Mouse (Mus musculus): ENCODE data around the gene Rrbp1. TPM values are rescaled to one million over a fixed set of nuclear protein-coding genes. Genes with fewer than 3 reads are reported as not detected.

Gene Rrbp1
- polyA plus RNA-seq, 1 experiment from 2014 or later = 88.8 TPM

- Histone ChIP-seq H3K4me2 (no peak overlapping the region), H3K9ac (no peak overlapping the region), H3K36me3 (ENCODE audit: insufficient read depth) (peaks cover 48% of the 10 kb centered on the region), H3K27me3 (ENCODE audit: insufficient read depth, low read length) (no peaks in the 10 kb centered on the region), H3K9me3 (ENCODE audit: low read depth, low read length) (no peaks in the 10 kb centered on the region), H3K4me1 (ENCODE audit: insufficient read depth) (0 out of 2 replicates have a peak, but pooled peaks cover 8% of the 10 kb centered on the region), H3K27ac (ENCODE audit: low read depth) (no peak overlapping the region), H3K4me3 (ENCODE audit: low read depth, low read length) (no peak overlapping the region)
- 81% methylated on average over 3 of the region's 3 CpGs for WGBS
- DNase-seq = no peak
- ATAC-seq (ENCODE audit: insufficient read depth) = no peak
- no peak for TF ChIP-seq CTCF (IDR thresholded peaks at IDR 0.05; ENCODE audit: low read depth)
Measured at GRCm38 (mm10) chr2:143988016-143988415, 23.0 kb downstream of the Rrbp1 start.

- Histone ChIP-seq H3K4me2 (no peak overlapping the region), H3K36me3 (ENCODE audit: insufficient read depth) (peaks cover 50% of the 10 kb centered on the region), H3K9ac (no peak overlapping the region), H3K4me1 (ENCODE audit: insufficient read depth) (0 out of 2 replicates have a peak, but pooled peaks cover 8% of the 10 kb centered on the region), H3K9me3 (ENCODE audit: low read depth, low read length) (no peaks in the 10 kb centered on the region), H3K27ac (ENCODE audit: low read depth) (no peak overlapping the region), H3K4me3 (ENCODE audit: low read depth, low read length) (no peak overlapping the region), H3K27me3 (ENCODE audit: insufficient read depth, low read length) (no peaks in the 10 kb centered on the region)
- TF ChIP-seq CTCF (IDR thresholded peaks at IDR 0.05; ENCODE audit: low read depth) = no peak
- 59% methylated on average over 2 of the region's 2 CpGs for WGBS
- DNase-seq = no peak
- no peak for ATAC-seq (ENCODE audit: insufficient read depth)
Measured at GRCm38 (mm10) chr2:143987485-143987884, 23.6 kb downstream of the Rrbp1 start.

DNA sequence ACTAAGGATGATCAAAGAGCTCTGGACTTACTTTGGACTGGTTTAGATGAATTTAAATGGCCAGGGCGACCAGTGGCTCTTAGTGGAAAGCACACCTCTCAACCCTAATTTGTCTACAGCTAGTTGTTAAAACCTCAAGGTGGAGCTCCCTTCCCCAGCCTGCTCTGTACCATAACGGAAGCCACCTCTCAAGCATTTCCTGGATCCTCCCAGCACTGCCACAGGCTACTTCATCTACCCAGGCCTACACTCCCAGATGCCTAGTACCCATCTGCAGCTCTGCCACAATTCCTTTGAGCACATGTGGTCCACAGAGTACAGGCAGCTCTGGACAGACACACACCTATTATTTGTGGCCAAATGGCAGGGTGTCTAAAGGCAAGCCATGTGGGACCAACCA, 27.6 kb downstream of the Rrbp1 start:
- Histone ChIP-seq H3K27me3 (ENCODE audit: insufficient read depth, low read length) (no peaks in the 10 kb centered on the region), H3K36me3 (ENCODE audit: insufficient read depth) (peaks cover 70% of the 10 kb centered on the region), H3K4me3 (ENCODE audit: low read depth, low read length) (no peak overlapping the region), H3K27ac (ENCODE audit: low read depth) (no peak overlapping the region), H3K9me3 (ENCODE audit: low read depth, low read length) (no peaks in the 10 kb centered on the region), H3K4me1 (ENCODE audit: insufficient read depth) (no peaks in the 10 kb centered on the region), H3K4me2 (no peak overlapping the region), H3K9ac (no peak overlapping the region)
- TF ChIP-seq CTCF (IDR thresholded peaks at IDR 0.05; ENCODE audit: low read depth) = no peak
- WGBS = 61% methylated on average over 2 of the region's 2 CpGs
- no peak for DNase-seq
- ATAC-seq (ENCODE audit: insufficient read depth) = no peak

GRCm38 (mm10) chr2:143982901-143983300, 28.2 kb downstream of the Rrbp1 start:
- Histone ChIP-seq H3K4me2 (no peak overlapping the region), H3K27me3 (ENCODE audit: insufficient read depth, low read length) (no peaks in the 10 kb centered on the region), H3K27ac (ENCODE audit: low read depth) (no peak overlapping the region), H3K4me3 (ENCODE audit: low read depth, low read length) (no peak overlapping the region), H3K4me1 (ENCODE audit: insufficient read depth) (no peaks in the 10 kb centered on the region), H3K36me3 (ENCODE audit: insufficient read depth) (peaks cover 73% of the 10 kb centered on the region), H3K9ac (no peak overlapping the region), H3K9me3 (ENCODE audit: low read depth, low read length) (no peaks in the 10 kb centered on the region)
- ATAC-seq (ENCODE audit: insufficient read depth) (no peak), DNase-seq (no peak)
- no peak for TF ChIP-seq CTCF (IDR thresholded peaks at IDR 0.05; ENCODE audit: low read depth)
- 46% methylated on average over 3 of the region's 3 CpGs for WGBS

GRCm38 (mm10) chr2:143982152-143982551, 28.9 kb downstream of the Rrbp1 start:
- TF ChIP-seq CTCF (IDR thresholded peaks at IDR 0.05; ENCODE audit: low read depth) = no peak
- no peak overlapping the region for H3K27ac ChIP-seq (ENCODE audit: low read depth)
- ATAC-seq (ENCODE audit: insufficient read depth) (no peak), DNase-seq (no peak)
- H3K9me3 ChIP-seq (ENCODE audit: low read depth, low read length) = no peaks in the 10 kb centered on the region
- WGBS = 67% methylated on average over 4 of the region's 4 CpGs
- H3K9ac ChIP-seq = no peak overlapping the region
- H3K27me3 ChIP-seq (ENCODE audit: insufficient read depth, low read length) = no peaks in the 10 kb centered on the region
- H3K4me2 ChIP-seq = no peak overlapping the region
- no peak overlapping the region for H3K4me3 ChIP-seq (ENCODE audit: low read depth, low read length)
- no peaks in the 10 kb centered on the region for H3K4me1 ChIP-seq (ENCODE audit: insufficient read depth)
- peaks cover 66% of the 10 kb centered on the region for H3K36me3 ChIP-seq (ENCODE audit: insufficient read depth)

GRCm38 (mm10) chr2:143980781-143981398, 30.2 kb downstream of the Rrbp1 start:
- ATAC-seq (ENCODE audit: insufficient read depth) = 0 out of 2 replicates have a peak, but pooled peaks have one; percentile 40
- Histone ChIP-seq H3K9me3 (ENCODE audit: low read depth, low read length) (no peaks in the 10 kb centered on the region), H3K4me2 (no peak overlapping the region), H3K9ac (no peak overlapping the region), H3K27ac (ENCODE audit: low read depth) (no peak overlapping the region), H3K27me3 (ENCODE audit: insufficient read depth, low read length) (no peaks in the 10 kb centered on the region), H3K4me1 (ENCODE audit: insufficient read depth) (no peaks in the 10 kb centered on the region), H3K4me3 (ENCODE audit: low read depth, low read length) (no peak overlapping the region), H3K36me3 (ENCODE audit: insufficient read depth) (peaks cover 64% of the 10 kb centered on the region)
- peak; percentile 86 for TF ChIP-seq CTCF (IDR thresholded peaks at IDR 0.05; ENCODE audit: low read depth)
- WGBS = 30% methylated on average over 6 of the region's 6 CpGs
- peak; percentile 85 for DNase-seq

DNA sequence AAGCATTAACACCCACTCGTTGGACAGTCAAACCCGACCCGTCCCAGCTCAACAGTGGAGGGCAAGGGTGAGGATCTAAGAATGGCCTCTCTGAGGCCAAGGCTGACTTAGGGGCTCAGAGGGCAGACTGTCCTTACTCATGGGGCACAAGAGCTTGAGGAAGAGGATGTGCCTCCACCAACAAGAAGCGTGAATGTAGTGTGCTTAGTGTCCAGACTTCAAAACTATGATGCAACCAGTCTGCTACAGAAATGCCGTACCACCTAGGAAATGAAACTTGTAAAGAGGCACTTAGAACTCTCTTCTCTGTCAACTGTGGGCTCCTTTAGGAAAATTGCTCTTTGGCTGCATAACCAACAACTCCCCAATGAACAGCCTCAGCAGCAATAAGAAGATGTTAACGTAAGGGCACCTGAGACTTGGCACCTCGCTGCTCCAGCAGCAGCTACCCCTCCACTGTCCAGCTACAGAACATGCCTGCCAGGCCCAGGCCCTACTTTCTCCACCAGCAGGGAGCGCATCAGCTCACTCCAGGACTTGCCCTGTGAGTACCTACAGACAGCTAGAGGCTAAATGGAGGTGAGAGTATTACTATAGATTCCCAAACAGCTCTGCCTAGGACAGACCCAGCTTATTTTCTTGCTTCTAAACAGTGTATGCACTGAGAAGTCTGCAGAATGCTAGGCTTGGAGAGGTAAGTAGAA, 32.5 kb downstream of the Rrbp1 start:
- no peak for DNase-seq

More for the DNA sequence above, 32.5 kb downstream of the Rrbp1 start:
- no peak overlapping the region for H3K4me3 ChIP-seq (ENCODE audit: low read depth, low read length)
- ATAC-seq (ENCODE audit: insufficient read depth) = no peak
- no peaks in the 10 kb centered on the region for H3K9me3 ChIP-seq (ENCODE audit: low read depth, low read length)
- 88% methylated on average over 8 of the region's 8 CpGs for WGBS
- no peaks in the 10 kb centered on the region for H3K27me3 ChIP-seq (ENCODE audit: insufficient read depth, low read length)
- H3K4me1 ChIP-seq (ENCODE audit: insufficient read depth) = no peaks in the 10 kb centered on the region
- peak; percentile 33 for TF ChIP-seq CTCF (IDR thresholded peaks at IDR 0.05; ENCODE audit: low read depth)
- H3K4me2 ChIP-seq = no peak overlapping the region
- H3K27ac ChIP-seq (ENCODE audit: low read depth) = no peak overlapping the region
- H3K36me3 ChIP-seq (ENCODE audit: insufficient read depth) = peaks cover 59% of the 10 kb centered on the region
- no peak overlapping the region for H3K9ac ChIP-seq

Data from lung, embryonic 14.5 days (tissue).